Mouse (Mus musculus): ENCODE data around the gene Stx8.

DNA sequence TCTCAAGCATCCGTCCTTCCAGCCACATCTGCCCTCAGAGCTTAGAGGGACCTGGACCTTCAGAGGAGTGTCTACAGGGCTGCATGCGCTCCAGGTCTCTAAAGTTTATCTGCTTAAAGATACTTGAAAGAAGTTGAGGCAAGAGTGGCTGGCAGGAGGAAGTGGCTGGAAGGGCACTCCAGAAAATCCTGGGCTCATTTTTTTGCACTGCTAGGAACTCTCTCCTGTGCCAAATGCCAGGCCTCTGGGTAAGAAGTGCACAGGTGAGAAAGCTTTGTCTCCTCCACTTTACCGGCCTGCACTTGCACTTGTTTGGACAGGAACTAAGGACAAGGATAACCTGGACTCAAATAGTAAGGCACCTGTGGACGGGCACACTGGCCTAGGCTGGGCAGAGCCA is 202.4 kb downstream of the Stx8 start:
- TF ChIP-seq MYOG (IDR thresholded peaks at IDR 0.05; ENCODE audit: control insufficient read depth, extremely low read depth, insufficient read length) (no peak), CTCF (IDR thresholded peaks at IDR 0.05; ENCODE audit: control insufficient read depth, insufficient read depth, insufficient read length) (no peak)
